Mouse (Mus musculus): ENCODE measurements around the gene Slc36a3. TPM values are rescaled to one million over a fixed set of nuclear protein-coding genes. Genes with fewer than 3 reads are reported as not detected.

The Slc36a3 gene
- polyA plus RNA-seq (2012; rRNA removed) = 0.18 and 0.23 TPM in 2 replicates

DNA sequence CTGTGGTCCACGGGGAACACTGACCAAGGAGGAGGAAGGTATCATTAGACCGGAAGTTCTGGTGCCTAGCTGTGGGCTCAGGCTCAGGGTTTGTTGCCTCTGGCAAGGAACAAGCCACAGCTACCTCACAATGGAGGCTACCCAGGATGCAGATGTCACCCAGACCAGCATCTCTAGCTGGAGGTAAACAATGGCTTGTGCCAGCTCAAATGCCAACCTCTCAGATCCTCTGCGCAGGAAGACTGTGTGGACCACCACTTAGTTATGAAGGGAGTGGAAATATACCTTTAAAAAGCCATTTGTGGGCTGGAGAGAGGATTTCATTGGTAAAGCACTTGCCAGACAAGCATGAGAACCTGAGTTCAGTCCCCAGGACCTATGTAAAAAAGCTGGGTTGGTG lies at the start of gene Slc36a3:
Gene Slc36a3 (minus strand): TSS at position 101 of the 400 bp plus-strand sequence.
- H3K27ac ChIP-seq (ENCODE audit: insufficient read depth, low read depth, low read length) = no peak within 1 kb of the TSS
- no peak within 1 kb of the TSS for H3K4me3 ChIP-seq (ENCODE audit: low read depth, low read length)
- 71% methylated on average over 3 of the region's 3 CpGs for WGBS
- no peaks in the 10 kb centered on the region for H3K27me3 ChIP-seq (ENCODE audit: control insufficient read depth, insufficient read depth, low read length)
- no peaks in the 10 kb centered on the region for H3K36me3 ChIP-seq (ENCODE audit: control insufficient read depth, insufficient read depth, low read length)
- no peaks in the 10 kb centered on the region; the same call in 1 of the 2 replicates for H3K4me1 ChIP-seq (ENCODE audit: control insufficient read depth, insufficient read depth, insufficient read length, low read length)
- TF ChIP-seq POLR2A (IDR thresholded peaks at IDR 0.05; ENCODE audit: low read depth, low read length) (no peak), CTCF (IDR thresholded peaks at IDR 0.05; ENCODE audit: extremely low read depth, insufficient read length, insufficient replicate concordance, low read depth, low read length) (no peak)

DNA sequence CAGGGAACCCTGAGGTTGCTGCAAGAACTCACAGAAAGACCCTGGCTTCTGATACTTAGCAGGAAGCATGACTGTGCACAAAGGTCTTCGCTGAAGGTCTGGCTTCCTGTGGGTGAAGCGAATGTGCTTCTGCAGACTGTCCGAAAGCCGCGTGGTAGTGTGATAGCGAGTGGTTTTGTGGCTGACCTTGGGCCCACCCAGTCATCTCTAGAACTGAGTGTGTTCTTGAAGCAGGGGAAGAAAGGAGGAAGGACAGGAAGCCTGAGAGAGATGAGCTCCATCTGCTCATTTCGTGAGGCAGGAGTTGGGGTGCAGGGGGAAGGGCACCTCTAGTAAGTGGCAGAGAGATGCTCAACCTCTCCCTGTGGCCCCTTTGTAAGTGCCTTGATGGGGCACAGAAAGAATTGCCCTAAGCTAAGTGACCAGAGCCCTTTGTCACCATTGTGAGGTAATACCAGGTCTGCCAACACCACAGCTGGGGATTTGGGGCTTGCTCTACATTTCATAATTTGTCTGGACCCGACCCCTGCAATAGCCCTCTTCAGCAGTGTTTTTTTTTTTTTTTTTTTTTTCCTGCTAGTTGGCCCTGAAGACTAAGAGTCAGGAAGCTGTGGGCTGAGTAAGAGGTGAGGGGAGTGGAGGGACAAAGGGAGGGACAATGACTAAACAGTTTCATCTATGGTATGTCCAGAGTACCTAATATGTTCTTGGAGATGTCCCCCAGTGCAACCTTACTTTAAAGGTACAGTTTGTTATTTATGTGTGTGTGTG lies 46.4 kb upstream of the Slc36a3 start:
- WGBS = 59% methylated on average over 8 of the region's 8 CpGs
- Histone ChIP-seq H3K4me1 (ENCODE audit: control insufficient read depth, insufficient read depth, insufficient read length, low read length) (no peaks in the 10 kb centered on the region), H3K27ac (ENCODE audit: insufficient read depth, low read depth, low read length) (no peak overlapping the region), H3K27me3 (ENCODE audit: control insufficient read depth, insufficient read depth, low read length) (no peaks in the 10 kb centered on the region), H3K4me3 (ENCODE audit: low read depth, low read length) (no peak overlapping the region), H3K36me3 (ENCODE audit: control insufficient read depth, insufficient read depth, low read length) (no peaks in the 10 kb centered on the region)
- TF ChIP-seq POLR2A (IDR thresholded peaks at IDR 0.05; ENCODE audit: low read depth, low read length) = no peak
- no peak for TF ChIP-seq CTCF (IDR thresholded peaks at IDR 0.05; ENCODE audit: extremely low read depth, insufficient read length, insufficient replicate concordance, low read depth, low read length)

DNA sequence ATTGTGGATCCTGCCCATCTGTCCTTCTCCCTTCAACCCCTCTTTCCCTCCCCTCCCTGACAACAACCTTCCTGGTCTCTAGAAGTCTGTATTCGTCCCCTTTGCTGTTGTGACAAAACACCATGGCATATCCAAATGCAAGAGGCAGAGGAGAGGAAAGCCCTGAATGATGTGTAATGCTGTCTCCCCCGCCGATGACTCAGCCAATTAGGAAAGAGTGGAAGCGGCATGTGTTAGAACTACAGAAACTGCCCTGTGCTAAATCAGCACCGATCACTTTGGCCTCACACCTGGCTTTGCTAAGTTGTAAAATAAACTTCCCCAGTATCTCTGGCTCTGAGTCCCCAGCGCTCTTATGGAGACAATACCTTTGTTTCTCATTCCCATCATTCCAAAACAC lies 45.6 kb upstream of the Slc36a3 start:
- WGBS = 32% methylated on average over 6 of the region's 6 CpGs
- Histone ChIP-seq H3K27me3 (ENCODE audit: control insufficient read depth, insufficient read depth, low read length) (no peaks in the 10 kb centered on the region), H3K4me3 (ENCODE audit: low read depth, low read length) (no peak overlapping the region), H3K4me1 (ENCODE audit: control insufficient read depth, insufficient read depth, insufficient read length, low read length) (no peaks in the 10 kb centered on the region), H3K27ac (ENCODE audit: insufficient read depth, low read depth, low read length) (no peak overlapping the region), H3K36me3 (ENCODE audit: control insufficient read depth, insufficient read depth, low read length) (no peaks in the 10 kb centered on the region)
- no peak for TF ChIP-seq POLR2A (IDR thresholded peaks at IDR 0.05; ENCODE audit: low read depth, low read length)
- no peak for TF ChIP-seq CTCF (IDR thresholded peaks at IDR 0.05; ENCODE audit: extremely low read depth, insufficient read length, insufficient replicate concordance, low read depth, low read length)

DNA sequence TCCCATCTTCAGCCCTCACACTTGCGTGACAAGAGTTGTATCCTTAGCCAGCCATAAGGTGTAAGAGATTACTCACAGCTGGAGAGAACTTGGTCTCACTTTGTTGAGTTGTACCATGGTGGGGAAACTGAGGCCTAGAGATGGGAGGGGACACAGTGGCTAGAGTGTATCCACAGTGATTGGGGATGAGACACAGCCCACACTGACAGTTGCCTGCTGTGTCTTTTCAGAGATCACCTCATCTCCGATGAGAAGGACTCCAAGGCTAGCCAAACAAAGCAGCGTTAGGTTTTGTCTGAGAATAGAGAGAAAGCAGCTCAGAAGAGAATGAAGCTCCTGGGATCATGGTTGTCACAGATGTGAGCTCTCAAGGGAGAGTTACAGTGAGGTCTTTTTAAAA lies 38.7 kb upstream of the Slc36a3 start:
- Histone ChIP-seq H3K4me3 (ENCODE audit: low read depth, low read length) (no peak overlapping the region), H3K27me3 (ENCODE audit: control insufficient read depth, insufficient read depth, low read length) (no peaks in the 10 kb centered on the region), H3K36me3 (ENCODE audit: control insufficient read depth, insufficient read depth, low read length) (no peaks in the 10 kb centered on the region), H3K27ac (ENCODE audit: insufficient read depth, low read depth, low read length) (no peak overlapping the region), H3K4me1 (ENCODE audit: control insufficient read depth, insufficient read depth, insufficient read length, low read length) (no peaks in the 10 kb centered on the region)
- 72% methylated on average over 3 of the region's 3 CpGs for WGBS
- TF ChIP-seq CTCF (IDR thresholded peaks at IDR 0.05; ENCODE audit: extremely low read depth, insufficient read length, insufficient replicate concordance, low read depth, low read length) = no peak

DNA sequence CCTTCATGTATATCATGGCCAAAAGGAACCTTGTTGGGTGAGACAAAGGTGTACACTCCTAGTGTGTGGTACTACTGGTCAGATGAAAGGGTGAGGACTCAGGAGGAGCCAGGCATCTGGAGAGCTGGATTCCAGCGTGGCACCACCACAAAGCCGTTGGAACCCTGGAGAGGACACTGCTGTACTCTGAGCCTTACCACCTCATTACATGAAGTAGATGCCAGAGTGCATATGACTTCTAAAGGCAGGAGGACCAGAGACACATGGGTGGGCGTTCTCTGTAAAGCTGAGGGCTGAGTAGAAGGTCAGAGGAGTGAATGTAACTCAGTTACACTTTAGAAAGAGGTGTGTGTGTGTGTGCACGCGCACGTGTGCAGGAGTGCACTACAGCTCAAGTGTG lies 36.3 kb upstream of the Slc36a3 start:
- no peak overlapping the region for H3K27ac ChIP-seq (ENCODE audit: insufficient read depth, low read depth, low read length)
- 87% methylated on average over 6 of the region's 6 CpGs for WGBS

DNA sequence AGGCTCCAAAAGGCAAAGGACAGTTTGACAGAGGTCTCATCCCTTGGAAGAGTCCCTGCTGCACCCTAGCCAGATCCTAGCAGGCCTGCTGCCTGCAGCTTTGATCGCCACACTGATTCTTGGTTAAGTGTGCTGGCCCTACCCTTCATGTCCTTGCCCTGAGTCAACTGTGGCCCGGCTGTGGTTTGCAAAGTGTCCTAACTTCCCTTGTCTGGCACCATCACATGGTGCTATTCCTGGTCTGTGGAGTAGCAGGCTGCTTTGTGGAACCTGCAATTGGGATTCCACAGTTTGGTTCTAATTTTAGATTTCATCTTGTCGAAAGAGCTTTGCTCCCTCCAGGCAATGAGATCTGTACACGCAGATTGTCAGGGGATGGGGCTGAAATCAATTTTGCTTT lies 35.8 kb upstream of the Slc36a3 start:
- WGBS = 64% methylated on average over 4 of the region's 4 CpGs
- Histone ChIP-seq H3K27me3 (ENCODE audit: control insufficient read depth, insufficient read depth, low read length) (no peaks in the 10 kb centered on the region), H3K36me3 (ENCODE audit: control insufficient read depth, insufficient read depth, low read length) (no peaks in the 10 kb centered on the region), H3K4me3 (ENCODE audit: low read depth, low read length) (no peak overlapping the region), H3K27ac (ENCODE audit: insufficient read depth, low read depth, low read length) (no peak overlapping the region), H3K4me1 (ENCODE audit: control insufficient read depth, insufficient read depth, insufficient read length, low read length) (no peaks in the 10 kb centered on the region; the same call in 1 of the 2 replicates)
- no peak for TF ChIP-seq POLR2A (IDR thresholded peaks at IDR 0.05; ENCODE audit: low read depth, low read length)
- TF ChIP-seq CTCF (IDR thresholded peaks at IDR 0.05; ENCODE audit: extremely low read depth, insufficient read length, insufficient replicate concordance, low read depth, low read length) = no peak

More for the DNA sequence above, 36.3 kb upstream of the Slc36a3 start:
- Histone ChIP-seq H3K4me3 (ENCODE audit: low read depth, low read length) (no peak overlapping the region), H3K36me3 (ENCODE audit: control insufficient read depth, insufficient read depth, low read length) (no peaks in the 10 kb centered on the region), H3K4me1 (ENCODE audit: control insufficient read depth, insufficient read depth, insufficient read length, low read length) (no peaks in the 10 kb centered on the region; the same call in 1 of the 2 replicates), H3K27me3 (ENCODE audit: control insufficient read depth, insufficient read depth, low read length) (no peaks in the 10 kb centered on the region)
- TF ChIP-seq POLR2A (IDR thresholded peaks at IDR 0.05; ENCODE audit: low read depth, low read length) (no peak), CTCF (IDR thresholded peaks at IDR 0.05; ENCODE audit: extremely low read depth, insufficient read length, insufficient replicate concordance, low read depth, low read length) (no peak)

DNA sequence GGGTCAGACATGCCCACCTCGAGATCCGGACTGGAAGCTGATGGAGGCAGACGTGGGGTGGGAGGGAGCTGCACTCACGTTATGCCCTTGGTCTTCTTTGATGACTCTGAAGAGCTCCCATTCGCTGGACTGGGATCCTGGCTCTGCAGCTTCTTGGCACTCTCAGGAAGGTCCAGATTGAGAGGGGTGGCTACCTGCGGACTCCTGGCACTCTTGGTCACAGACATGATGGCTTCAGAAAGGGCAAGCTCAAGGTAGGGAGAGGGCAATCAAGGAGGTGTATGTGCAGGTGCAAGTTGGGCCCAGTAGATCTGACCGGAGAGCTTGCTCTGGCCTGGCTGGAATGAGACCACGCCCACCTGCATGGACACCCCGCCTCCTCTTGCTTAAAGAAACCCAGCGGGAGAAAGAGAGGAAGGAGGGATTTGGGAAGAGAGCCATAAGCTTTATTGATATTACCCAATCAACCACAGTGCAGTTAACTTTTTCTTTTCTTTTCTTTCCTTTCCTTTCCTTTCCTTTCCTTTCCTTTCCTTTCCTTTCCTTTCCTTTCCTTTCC lies 33.3 kb upstream of the Slc36a3 start, which contains the start of gene Slc36a2:
Gene Slc36a2 (minus strand): TSS at position 345 of the 559 bp plus-strand sequence.
- H3K4me3 ChIP-seq (ENCODE audit: low read depth, low read length) = no peak within 1 kb of the TSS
- no peaks in the 10 kb centered on the region; the same call in 1 of the 2 replicates for H3K4me1 ChIP-seq (ENCODE audit: control insufficient read depth, insufficient read depth, insufficient read length, low read length)
- no peak within 1 kb of the TSS for H3K27ac ChIP-seq (ENCODE audit: insufficient read depth, low read depth, low read length)
- no peaks in the 10 kb centered on the region for H3K36me3 ChIP-seq (ENCODE audit: control insufficient read depth, insufficient read depth, low read length)
- no peaks in the 10 kb centered on the region for H3K27me3 ChIP-seq (ENCODE audit: control insufficient read depth, insufficient read depth, low read length)
- WGBS = 26% methylated on average over 10 of the region's 10 CpGs
- TF ChIP-seq POLR2A (IDR thresholded peaks at IDR 0.05; ENCODE audit: low read depth, low read length) = no peak
- TF ChIP-seq CTCF (IDR thresholded peaks at IDR 0.05; ENCODE audit: extremely low read depth, insufficient read length, insufficient replicate concordance, low read depth, low read length) = no peak

All from small intestine, adult 2 months (tissue).